Mouse (Mus musculus) B cell, adult 2 months (primary cell): ENCODE results near the gene Zfp280d.
"Not testable (repeated sequence)": the region's sequence is repeated elsewhere in the genome, so short reads cannot be mapped to it uniquely, and the experiment has no call there.

Experiments used
- DNase-seq, 2 experiments: peaks; one replicate each; pipeline ENCODE4 v3.0.0; 2022

Gene Zfp280d

DNA sequence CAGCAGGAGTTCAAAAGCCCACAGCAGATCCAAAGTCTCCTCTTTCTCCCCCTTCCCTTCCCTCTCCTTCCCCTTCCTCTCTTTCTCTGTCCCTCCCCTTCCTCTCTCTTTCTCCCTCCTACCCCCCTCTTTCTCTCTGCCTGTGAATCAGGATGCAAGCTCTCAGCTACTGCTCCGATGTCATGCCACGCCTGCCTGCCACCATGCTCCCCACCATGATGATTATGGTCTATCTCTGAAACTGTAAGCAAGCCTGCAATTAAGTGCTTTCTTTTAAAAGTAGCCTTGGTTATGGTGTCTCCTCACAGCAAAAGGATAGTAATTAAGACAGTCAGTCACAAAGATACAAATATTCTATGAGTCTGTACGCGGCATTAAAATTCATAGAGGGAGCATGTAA lies 100.3 kb downstream of the Zfp280d start:
- DNase-seq, result no peak

DNA sequence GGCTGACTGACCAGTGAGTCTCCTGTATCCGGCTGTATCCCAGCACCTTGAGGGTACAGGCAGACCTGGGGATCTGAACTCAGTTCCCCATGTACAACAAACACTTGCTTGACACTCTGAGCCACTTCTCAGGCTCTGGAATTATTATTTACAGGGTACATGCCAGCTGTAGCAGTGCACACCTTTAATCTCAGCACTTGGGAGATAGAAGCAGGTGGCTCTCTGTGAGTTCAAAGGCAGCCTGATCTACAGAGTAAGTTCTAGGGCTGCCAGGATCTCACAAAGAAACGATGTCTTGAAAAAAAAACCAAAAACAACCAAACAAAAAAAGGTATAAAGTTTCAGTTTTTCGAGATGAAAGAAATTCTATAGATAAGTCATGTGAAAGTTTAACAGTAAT lies 101.0 kb downstream of the Zfp280d start:
- no peak for DNase-seq

DNA sequence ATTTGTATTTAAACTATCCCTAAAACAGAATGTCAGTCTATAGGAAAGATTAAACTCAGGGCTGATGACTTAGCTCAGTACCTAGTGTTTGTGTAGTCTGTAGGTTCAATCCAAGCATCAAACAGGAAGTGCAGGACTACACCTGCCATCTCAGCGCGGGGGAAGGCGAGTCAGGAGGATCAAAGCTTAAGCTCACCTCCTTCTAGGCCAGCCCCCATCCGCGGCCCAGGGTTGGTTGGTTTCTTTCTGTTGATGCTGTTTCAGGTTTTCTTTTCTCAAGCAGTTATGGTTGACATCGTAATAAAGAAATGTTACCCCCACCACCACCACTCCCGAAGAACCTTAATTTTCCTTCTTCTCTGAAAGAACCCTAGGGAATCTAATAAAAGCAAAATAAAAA lies 111.1 kb downstream of the Zfp280d start:
- no peak for DNase-seq

GRCm38 (mm10) chr9:72388934-72389333 lies 114.3 kb downstream of the Zfp280d start:
- no peak for DNase-seq

DNA sequence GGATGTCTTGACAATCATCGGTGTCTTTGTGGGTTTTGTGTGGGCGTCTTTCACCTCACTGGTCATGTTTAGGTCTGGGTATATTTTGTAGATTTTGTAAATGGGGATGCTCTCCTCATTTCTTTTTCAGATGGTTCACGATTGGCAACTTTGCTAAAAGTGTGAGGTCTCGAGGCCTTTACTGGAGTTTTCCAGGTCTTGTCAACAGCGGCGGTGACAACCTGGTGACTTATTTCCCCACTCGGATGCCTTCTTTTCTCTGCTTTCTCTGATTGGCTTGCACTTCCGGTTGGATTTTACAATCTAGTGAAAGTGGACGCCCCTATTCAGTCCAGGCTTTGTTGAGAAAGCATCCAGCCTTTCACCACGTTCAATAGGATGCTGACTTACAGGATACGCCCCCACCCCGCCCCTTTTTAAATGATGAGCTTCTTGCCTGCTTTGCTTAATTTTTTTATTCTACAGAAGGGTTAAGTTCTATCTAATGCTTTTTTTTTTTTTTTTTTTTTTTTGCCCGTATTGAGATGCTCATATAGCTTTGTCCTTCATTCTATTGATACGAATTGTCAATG lies 114.9 kb downstream of the Zfp280d start:
- no peak for DNase-seq

DNA sequence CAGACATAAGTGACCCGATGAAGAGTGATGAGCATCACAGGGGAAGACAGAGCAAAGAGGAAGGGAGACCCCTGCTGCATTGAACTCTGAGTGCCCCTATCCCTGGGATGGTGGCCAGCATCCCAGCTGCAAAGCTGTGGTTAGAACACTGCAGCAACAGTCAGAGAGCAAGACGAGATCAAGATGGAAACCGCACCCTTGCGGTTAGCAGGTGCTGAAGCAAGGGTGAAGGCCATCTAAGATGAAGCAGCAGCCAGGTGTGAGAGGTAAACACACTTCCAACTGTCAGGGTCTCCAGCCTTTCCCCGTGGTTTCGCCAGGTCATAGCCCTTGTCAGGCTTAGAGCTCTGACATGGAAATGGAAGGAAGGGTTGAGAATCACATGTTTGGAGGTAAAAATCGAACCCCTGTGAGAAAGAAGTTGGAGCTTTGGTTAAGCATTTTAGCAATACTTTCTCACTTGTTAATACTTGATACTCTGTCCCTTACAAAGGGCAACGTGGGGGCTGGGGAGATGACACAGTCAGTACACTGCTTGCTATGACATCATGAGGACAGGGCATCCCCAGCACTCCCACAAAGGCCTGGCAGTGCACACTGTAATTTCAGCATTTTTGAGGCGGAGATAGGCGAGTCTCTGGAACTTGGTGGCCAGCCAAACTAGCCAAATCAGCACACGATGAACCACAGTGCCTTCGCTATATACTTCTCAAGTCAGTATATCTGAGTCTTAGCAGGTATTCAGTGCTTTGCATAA lies 115.8 kb downstream of the Zfp280d start:
- no peak for DNase-seq

DNA sequence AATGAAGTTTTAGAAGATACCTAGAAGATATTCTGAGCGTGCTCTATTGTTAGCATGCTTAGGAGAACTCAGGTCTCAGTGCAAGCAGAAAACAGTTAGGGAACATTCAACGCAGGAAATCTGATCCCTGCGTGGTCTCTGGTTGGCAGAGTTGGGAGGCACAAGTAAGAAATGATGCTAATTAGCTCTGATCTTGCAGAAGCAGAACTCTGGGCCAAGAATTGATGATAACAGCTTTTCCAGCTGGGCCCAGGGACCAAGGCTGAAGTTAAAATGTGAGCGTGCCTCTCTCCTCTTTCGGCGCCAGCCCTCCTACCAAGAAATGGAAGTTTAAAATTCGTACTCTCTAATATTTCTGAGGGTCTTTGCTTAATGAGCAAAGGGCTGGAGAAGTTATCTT lies 118.0 kb downstream of the Zfp280d start:
- no peak for DNase-seq

DNA sequence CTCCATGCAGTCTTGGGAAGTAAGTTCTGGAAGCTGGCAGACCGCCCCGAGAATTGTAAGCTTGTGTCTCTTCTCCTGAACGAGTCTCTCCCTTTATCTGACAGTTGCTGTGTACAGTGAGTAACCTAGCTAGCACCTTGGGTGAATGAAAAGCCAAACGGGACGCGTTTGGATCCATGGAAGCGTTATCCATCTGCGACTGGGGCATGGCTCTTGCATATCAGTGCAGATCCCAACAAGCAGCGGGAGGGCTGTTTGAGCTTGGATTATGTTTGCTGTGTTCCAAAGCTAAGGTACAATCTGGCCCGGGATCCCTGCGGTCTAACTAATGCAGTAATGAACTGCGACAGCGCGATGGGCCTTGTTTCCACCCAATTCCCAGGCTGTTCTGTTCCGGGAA lies 118.6 kb downstream of the Zfp280d start:
- no peak for DNase-seq

DNA sequence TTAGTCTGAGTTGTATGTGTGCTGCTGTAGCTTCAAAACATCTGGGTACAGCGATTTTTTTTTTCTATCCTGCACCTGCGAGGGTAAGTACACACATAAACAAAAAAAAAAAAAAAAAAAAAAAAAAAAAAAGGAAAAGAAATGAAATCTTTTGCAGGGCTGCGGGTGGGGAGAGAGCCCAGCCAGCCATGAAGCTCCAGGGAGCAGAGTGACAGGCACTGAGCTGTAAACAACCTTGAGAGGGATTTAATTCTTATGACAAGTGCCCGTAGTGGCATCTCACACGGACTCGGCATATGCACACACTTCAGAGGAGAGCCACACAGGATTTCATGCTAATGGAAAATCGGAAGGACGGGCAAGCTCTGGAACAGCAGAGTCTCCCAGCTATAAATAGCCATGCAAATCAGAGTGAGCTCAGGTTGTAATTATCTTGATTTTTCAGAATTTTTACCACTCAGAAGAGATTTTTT lies 119.2 kb downstream of the Zfp280d start:
- no peak for DNase-seq

DNA sequence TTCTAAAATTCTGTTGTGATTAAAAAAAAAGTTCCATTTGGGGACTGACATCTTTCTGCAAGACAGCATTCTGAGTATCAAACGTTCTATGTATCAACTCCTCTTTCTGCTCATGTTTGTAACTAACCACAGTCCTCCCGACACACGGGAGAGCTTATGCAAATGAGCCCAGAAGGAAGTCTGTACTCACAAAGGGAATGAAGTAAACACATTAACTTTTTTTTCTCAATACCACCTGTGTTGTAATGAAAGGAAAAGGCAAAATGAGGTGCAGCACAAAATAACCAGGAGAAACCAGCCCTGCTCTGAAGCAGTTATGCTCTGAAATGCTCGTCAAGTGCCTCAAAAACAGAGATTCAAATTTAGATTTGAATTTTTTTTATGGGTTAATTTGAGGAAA lies 125.5 kb downstream of the Zfp280d start:
- no peak for DNase-seq

- DNase-seq, result not testable (repeated sequence)
These were observed 127.1 kb downstream of the Zfp280d start for GRCm38 (mm10) chr9:72401769-72402168.

DNA sequence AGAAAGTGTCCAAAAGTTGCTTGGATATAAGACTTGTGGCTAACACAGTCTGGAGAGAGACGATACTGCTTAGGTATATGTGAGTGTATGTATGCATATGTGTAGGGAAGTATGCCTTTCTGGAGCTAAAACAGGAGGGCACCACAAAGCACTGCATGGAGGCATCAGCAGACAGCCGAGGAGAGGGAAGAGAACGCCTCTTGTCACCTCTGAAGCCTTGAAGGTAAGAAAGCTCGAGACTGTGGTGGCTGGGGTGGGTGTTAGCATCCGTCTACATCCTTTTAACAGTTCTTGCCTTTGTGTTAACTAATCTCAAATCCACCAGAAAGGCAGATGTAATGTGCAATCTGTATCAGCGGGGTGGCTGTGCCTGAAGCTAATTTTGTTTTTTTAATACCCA lies 128.8 kb downstream of the Zfp280d start:
- DNase-seq, result no peak

GRCm38 (mm10) chr9:72404446-72404845 lies 129.8 kb downstream of the Zfp280d start:
- no peak for DNase-seq

DNA sequence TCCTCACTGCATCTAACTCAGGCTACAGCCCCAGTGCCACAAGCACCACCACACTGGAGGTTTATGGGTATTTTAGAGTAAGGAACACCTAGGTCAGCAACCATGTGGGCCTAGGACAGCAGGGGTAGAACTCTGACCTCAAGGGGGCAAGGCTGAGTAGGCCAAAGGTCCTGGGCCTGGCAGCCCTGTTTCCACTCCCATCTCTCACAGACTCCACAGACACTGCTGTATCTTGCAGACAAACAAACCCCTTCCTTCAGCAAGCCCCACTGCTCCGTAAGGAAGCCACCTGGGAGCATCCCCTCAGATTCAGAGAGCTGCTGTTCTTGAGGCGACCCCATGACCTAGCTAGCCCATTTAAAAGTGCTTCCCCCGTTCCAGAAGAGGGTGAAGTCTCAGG lies 130.3 kb downstream of the Zfp280d start:
- DNase-seq, result no peak

GRCm38 (mm10) chr9:72405882-72406638 lies 131.4 kb downstream of the Zfp280d start:
- no peak for DNase-seq

GRCm38 (mm10) chr9:72408131-72408586 lies 133.5 kb downstream of the Zfp280d start:
- DNase-seq, result peak; percentile 82 to 83

- DNase-seq, result no peak
These were observed 134.9 kb downstream of the Zfp280d start for GRCm38 (mm10) chr9:72409381-72410225.

DNA sequence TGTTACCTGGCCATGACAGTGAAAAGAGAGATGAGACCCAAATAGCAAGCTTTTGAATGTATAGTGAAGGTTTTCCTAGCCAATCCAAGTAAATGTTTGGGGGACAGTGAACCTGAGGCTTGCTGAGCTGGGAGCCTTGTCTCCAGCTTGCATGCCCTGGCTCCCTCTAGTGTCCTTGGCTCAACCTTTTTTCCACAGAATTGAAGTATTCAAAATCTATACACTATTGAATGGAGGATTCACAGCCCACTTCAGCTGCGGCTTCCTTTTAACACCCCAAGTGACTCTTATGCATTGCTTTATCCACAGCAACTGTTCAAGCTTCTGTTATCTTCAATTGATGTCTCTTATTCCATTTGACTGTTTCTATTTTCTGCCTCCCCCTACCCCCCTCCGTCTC lies 137.1 kb downstream of the Zfp280d start:
- DNase-seq, result no peak
